Mouse (Mus musculus): ENCODE results near the gene Arl1. TPM values are rescaled to one million over a fixed set of nuclear protein-coding genes. Genes with fewer than 3 reads are reported as not detected.

Gene Arl1
- 157 TPM in 2 replicates for polyA plus RNA-seq (2016; fragmentation: Nextera tagmentation; extraction: Ambion mirVana)

DNA sequence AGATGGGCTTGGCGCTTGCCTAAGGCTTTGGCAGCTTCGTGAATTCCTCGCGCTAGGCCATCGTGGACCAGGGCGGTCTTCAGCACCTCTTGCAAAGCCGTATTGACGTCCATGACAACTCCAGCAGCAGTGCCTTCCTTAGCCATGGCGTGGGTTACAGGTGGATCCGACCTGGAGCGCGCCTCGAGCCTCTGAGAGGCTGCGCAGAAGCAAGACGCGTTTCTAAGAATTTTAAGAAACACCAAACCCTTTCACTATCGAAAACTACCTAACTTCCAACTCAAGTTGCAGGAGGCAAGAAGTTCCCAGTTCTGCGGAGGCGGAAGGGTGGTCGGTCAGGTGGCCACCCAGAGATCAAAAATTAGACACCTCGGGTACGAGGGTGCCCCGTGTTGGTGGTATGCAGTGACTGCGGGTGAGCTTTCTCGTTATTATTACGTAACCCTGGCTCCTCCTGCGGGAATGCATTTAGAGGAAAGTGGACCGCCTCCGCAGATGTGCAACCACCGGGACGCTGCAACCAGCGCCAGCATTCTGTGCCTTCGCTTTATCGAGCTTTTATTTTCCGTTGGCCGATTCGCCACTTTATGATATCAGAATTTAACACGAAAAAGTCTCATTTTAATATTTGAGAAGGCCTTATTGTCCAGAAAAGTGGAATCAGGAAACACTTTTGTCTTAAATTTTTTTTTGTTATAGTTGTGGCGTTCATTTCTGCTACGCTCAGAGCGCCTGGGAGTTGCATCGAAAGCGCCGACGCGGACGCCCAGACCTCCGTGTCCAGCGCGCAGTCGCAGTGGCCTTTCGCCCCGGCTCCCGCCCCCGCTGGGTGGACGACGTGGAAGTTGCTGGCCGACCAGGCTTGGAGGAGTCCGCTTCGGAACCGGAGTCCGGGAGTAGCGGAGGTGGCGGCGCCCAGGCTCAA lies at the start of gene Arl1:
Gene Arl1, plus strand, starts transcription at position 288 of the 925 bp plus-strand sequence.
- H3K36me3 ChIP-seq (replicated peaks) = peaks cover 6% of the 10 kb centered on the region; the same call in 1 of the 2 replicates
- peaks cover 17% of the 10 kb centered on the region for H3K4me1 ChIP-seq
- peak; percentile 90 for DNase-seq (ENCODE audit: extremely low spot score, low spot score)
- peak within 1 kb of the TSS; percentile 96 for H3K4me3 ChIP-seq
- under 1% methylated on average over 65 of the region's 65 CpGs for WGBS
- no peaks in the 10 kb centered on the region for H3K27me3 ChIP-seq (ENCODE audit: poor library complexity, severe bottlenecking)
- no peaks in the 10 kb centered on the region for H3K9me3 ChIP-seq
- peak within 1 kb of the TSS; percentile 92 for H3K27ac ChIP-seq

DNA sequence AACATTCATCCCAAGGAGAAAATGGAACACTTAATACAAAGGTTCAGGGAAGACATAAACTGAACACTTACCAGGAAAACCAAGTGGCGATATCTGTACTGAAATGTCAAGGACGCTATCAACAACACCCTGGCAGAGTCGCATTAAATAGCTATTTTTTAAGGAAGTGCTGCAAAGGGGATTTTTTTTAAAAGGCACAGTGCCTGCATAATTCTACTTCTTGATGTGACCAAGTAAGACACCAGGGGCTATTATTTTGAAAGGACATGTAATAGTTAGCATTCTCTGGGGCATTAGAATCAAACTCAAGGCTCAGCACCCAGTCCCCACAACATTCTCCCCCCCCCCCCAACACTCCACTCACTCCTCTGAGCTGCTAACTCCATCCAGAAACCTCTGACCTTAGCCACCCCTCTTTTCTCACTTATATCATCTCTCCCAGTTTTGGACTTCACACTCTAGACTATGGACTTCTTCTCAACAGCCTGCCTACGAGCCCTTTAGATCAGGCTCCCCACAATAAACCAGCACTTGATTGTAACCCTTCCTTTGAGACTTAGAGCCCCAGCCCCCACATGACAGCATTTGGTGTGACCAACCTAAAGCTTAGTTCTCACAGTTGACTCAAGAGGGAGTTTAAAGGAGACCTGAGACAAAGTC lies 47.6 kb upstream of the Arl1 start:
- Histone ChIP-seq H3K27me3 (ENCODE audit: poor library complexity, severe bottlenecking) (no peaks in the 10 kb centered on the region), H3K4me3 (no peak overlapping the region), H3K9me3 (no peaks in the 10 kb centered on the region), H3K27ac (no peak overlapping the region), H3K36me3 (replicated peaks) (no peaks in the 10 kb centered on the region), H3K4me1 (no peaks in the 10 kb centered on the region)
- WGBS = 88% methylated on average over 4 of the region's 4 CpGs
- no peak for DNase-seq (ENCODE audit: extremely low spot score, low spot score)

DNA sequence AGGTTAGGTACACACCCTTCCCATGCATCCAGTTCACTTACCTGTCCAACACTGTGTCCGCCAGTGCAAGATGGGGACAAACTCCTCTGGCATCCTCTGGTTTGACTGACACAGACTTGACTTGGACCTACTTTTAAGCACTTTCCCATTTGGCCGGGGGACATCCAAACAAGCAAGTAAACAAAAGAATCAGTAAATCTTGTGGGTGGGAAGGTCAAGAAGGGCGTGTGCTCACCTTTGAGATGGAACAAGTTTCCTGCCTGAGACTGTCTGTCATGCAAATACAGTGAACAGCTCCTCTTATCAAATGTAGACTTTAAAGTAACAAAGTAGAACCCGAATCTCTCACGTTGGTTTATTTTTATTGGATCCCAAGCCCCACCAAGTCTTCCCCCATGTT lies 45.7 kb upstream of the Arl1 start, which contains the start of gene Spic:
Gene Spic, minus strand, starts transcription at position 91 of the 400 bp plus-strand sequence.
- no peak within 1 kb of the TSS for H3K27ac ChIP-seq
- no peak for DNase-seq (ENCODE audit: extremely low spot score, low spot score)
- H3K36me3 ChIP-seq (replicated peaks) = no peaks in the 10 kb centered on the region
- H3K4me1 ChIP-seq = no peaks in the 10 kb centered on the region
- no peaks in the 10 kb centered on the region for H3K9me3 ChIP-seq
- no peaks in the 10 kb centered on the region for H3K27me3 ChIP-seq (ENCODE audit: poor library complexity, severe bottlenecking)
- no peak within 1 kb of the TSS for H3K4me3 ChIP-seq
- 77% methylated on average over 5 of the region's 5 CpGs for WGBS

DNA sequence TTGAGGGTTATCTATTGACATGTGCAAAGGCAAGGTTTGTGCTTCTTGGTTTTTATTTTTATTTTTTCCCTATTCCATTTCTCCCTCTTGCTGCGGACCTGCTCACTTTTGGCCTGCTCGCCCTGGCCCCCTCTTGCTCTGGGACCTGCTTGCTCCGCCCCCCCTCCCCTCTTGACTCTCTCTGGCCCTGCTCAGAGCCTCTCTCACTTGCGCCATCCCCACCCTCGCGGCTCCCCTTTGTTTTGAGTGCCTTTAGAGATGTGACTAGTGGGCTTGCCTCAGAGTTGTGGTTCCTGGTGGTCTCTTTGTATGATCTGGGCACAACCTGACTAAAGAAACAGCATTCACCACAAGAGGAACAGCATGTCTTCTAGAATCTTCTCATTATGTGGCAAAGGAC lies 29.7 kb upstream of the Arl1 start:
- no peaks in the 10 kb centered on the region for H3K4me1 ChIP-seq
- H3K9me3 ChIP-seq = peaks cover 7% of the 10 kb centered on the region; the same call in 1 of the 2 replicates
- H3K4me3 ChIP-seq = no peak overlapping the region
- 73% methylated on average over 6 of the region's 6 CpGs for WGBS
- DNase-seq (ENCODE audit: extremely low spot score, low spot score) = no peak
- H3K27me3 ChIP-seq (ENCODE audit: poor library complexity, severe bottlenecking) = no peaks in the 10 kb centered on the region
- H3K36me3 ChIP-seq (replicated peaks) = no peaks in the 10 kb centered on the region
- no peak overlapping the region for H3K27ac ChIP-seq

DNA sequence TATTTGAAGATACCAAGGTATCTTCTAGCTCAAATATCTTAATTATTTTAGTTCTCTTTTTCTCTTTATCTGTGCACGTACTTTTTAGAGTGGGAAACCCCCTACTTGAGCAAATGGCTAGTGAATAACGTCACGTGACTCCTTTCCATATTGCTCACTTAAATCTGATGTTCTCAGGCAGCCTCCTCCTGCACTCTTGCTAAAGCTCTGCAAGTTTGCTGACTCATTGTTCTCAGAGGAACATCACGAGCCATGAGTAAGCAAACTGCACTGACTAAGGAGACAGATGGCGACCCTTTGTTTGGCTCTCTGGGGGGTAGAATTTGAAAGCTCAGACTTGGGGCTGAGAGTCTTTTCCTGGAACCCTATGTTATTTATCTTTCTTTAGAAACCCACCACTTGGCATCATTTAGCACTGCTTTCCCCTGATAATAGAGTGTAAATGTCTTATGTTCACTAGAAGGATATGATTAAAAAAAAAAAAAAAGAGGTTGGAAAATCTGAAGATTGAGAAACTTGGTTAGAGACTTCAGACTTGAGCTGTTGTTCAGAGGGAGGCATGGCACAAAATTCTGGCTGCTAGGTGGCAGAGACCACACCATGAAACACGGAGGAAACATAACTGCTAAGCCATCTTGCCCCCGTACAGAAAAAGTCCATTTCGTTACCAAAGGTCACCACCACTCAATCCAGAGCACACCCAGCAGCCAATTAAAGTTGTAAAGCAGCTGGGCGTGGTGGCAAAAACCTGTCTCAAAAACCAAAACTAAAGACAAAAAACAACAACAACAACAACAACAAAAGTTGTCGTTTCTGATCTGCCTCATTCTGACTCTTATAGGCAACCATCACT lies 21.8 kb upstream of the Arl1 start:
- peaks cover 4% of the 10 kb centered on the region; the same call in 1 of the 2 replicates for H3K9me3 ChIP-seq
- no peaks in the 10 kb centered on the region for H3K4me1 ChIP-seq
- no peaks in the 10 kb centered on the region for H3K27me3 ChIP-seq (ENCODE audit: poor library complexity, severe bottlenecking)
- no peak overlapping the region for H3K4me3 ChIP-seq
- WGBS = 66% methylated on average over 10 of the region's 10 CpGs
- no peaks in the 10 kb centered on the region for H3K36me3 ChIP-seq (replicated peaks)
- DNase-seq (ENCODE audit: extremely low spot score, low spot score) = no peak
- no peak overlapping the region for H3K27ac ChIP-seq

DNA sequence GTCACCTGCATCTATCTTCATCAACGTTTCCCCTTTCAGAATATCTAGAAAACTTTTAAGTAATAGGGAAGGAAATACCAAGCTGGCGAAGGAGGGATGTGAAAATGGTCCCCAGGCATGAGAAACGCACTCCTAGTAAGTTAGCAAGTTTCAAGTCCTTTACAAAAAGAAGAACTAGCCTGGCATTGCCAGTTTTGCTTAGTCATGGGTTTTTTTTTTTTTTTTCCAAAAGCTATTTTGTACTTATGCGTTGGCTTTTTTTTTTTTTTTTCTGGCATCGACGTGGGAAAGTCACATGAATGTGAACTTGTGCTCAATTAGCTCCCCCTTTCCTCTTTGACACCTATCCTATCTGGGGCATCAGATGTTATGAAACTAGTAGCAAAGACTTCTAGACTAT lies 18.3 kb upstream of the Arl1 start:
- H3K9me3 ChIP-seq = no peaks in the 10 kb centered on the region
- no peak for DNase-seq (ENCODE audit: extremely low spot score, low spot score)
- no peak overlapping the region for H3K27ac ChIP-seq
- 89% methylated on average over 6 of the region's 6 CpGs for WGBS
- H3K27me3 ChIP-seq (ENCODE audit: poor library complexity, severe bottlenecking) = no peaks in the 10 kb centered on the region
- peaks cover 8% of the 10 kb centered on the region for H3K4me1 ChIP-seq
- no peaks in the 10 kb centered on the region for H3K36me3 ChIP-seq (replicated peaks)
- no peak overlapping the region for H3K4me3 ChIP-seq

DNA sequence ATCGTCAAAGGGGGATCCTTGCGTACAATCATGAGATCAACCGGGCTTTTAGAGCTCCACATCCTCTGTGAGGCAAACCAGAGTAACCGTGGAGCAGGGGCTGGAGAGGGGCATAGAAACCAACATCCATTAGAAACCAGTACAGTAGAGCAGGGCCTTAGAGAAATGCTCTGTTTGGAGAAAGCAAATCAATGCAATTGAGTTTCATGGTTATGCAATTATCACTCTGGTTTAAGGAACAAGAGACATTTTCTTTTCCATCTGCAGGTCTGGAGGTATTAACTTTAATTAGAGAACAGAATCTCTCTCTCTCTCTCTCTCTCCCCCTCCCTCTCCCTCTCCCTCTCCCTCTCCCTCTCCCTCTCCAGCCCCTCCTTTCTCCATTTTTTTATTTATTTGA lies 15.9 kb upstream of the Arl1 start:
- no peak for DNase-seq (ENCODE audit: extremely low spot score, low spot score)
- 88% methylated on average over 4 of the region's 4 CpGs for WGBS
- Histone ChIP-seq H3K9me3 (no peaks in the 10 kb centered on the region), H3K4me3 (no peak overlapping the region), H3K36me3 (replicated peaks) (no peaks in the 10 kb centered on the region), H3K27ac (no peak overlapping the region), H3K4me1 (peaks cover 8% of the 10 kb centered on the region), H3K27me3 (ENCODE audit: poor library complexity, severe bottlenecking) (no peaks in the 10 kb centered on the region)

DNA sequence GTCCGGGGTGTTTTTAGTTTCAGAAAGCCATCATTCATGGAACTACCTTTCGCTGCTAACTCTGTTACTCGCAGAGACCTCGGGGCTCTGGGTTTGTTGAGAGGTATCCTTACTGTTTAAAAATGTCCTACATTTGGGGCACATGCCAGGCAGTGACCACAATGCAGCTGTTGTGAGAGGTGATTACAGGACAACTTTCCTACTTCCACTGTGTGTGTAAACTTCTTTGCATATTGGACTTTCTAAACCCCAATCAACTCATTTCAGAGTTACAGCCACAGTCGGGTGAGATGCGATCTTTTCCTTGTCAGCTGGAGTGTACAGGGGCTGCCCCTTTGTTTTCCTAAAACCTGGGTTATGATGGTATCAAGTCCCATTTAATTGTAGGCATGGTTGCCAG lies 15.0 kb upstream of the Arl1 start:
- Histone ChIP-seq H3K4me1 (peaks cover 8% of the 10 kb centered on the region), H3K27ac (no peak overlapping the region), H3K9me3 (no peaks in the 10 kb centered on the region), H3K4me3 (no peak overlapping the region), H3K27me3 (ENCODE audit: poor library complexity, severe bottlenecking) (no peaks in the 10 kb centered on the region), H3K36me3 (replicated peaks) (no peaks in the 10 kb centered on the region)
- DNase-seq (ENCODE audit: extremely low spot score, low spot score) = no peak
- 82% methylated on average over 6 of the region's 6 CpGs for WGBS

DNA sequence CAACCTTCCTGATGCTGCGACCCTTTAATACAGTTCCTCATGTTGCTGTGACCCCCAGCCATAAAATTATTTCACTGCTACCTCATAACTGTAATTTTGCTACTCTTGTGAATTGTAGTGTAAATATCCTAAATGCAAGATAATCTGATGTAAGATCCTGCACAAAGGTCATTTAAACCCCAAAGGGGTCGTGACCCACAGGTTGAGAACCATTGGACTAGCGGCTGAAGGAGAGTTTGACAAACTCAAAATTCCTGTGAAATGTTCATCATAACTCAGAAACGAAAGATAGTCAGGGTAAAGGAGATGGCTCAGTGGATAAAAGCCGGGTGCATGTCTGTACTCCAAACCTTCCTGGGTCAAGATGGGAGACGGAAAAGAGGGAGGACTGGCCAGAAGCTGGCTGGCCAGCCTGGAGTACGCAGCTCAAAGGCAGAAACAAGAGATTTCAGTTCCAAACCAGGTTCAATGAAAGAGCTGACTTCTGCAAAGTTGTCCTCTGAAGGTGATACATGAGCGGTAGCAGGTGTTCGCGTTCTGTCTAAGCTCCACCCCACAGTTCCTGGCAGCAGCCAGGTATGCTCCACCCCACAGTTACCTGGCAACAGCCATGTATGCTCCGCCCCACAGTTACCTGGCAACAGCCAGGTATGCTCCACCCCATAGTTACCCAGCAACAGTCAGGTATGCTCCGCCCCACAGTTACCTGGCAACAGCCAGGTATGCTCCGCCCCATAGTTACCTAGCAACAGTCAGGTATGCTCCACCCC lies 13.5 kb upstream of the Arl1 start:
- Histone ChIP-seq H3K4me1 (peaks cover 8% of the 10 kb centered on the region), H3K4me3 (no peak overlapping the region), H3K36me3 (replicated peaks) (no peaks in the 10 kb centered on the region), H3K27ac (no peak overlapping the region), H3K27me3 (ENCODE audit: poor library complexity, severe bottlenecking) (no peaks in the 10 kb centered on the region), H3K9me3 (no peaks in the 10 kb centered on the region)
- no peak for DNase-seq (ENCODE audit: extremely low spot score, low spot score)
- WGBS = 55% methylated on average over 13 of the region's 13 CpGs

DNA sequence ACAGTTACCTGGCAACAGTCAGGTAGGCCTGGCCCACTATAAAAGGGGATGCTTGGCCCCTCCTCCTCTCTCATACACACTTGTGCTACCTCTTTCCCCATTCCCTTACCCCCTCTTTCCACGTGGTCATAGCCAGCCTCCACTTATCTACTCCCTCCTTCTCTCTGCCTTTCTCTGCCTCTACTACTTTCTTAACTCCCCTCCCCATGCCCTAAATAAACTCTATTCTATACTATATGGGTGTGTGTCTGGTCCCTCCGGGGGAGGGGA lies 13.0 kb upstream of the Arl1 start:
- 41% methylated on average over 2 of the region's 2 CpGs for WGBS
- H3K4me3 ChIP-seq = no peak overlapping the region
- no peak for DNase-seq (ENCODE audit: extremely low spot score, low spot score)
- no peaks in the 10 kb centered on the region for H3K9me3 ChIP-seq
- no peaks in the 10 kb centered on the region for H3K27me3 ChIP-seq (ENCODE audit: poor library complexity, severe bottlenecking)
- no peaks in the 10 kb centered on the region for H3K36me3 ChIP-seq (replicated peaks)
- no peak overlapping the region for H3K27ac ChIP-seq
- H3K4me1 ChIP-seq = peaks cover 8% of the 10 kb centered on the region

DNA sequence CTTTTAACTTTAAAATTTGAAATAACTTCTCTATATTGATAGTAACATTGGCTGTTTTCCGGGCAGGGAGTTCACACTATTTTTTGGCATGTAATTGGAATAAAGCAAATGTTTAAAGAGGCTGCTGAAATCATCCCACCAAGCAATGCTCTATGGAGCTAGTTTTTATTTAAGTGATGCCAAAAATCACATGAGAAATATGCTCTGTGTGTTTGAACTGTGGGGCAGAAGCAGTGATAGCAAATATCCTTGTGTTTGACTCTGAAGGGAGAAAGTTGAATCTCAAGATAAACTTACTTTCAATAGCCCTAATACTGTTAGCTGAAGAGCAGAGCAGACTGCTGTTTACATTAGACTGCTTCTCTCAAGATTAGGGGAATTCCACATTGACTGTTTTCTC lies 11.0 kb upstream of the Arl1 start:
- no peak for DNase-seq (ENCODE audit: extremely low spot score, low spot score)
- Histone ChIP-seq H3K4me1 (peaks cover 8% of the 10 kb centered on the region), H3K4me3 (no peak overlapping the region), H3K9me3 (no peaks in the 10 kb centered on the region), H3K27ac (no peak overlapping the region), H3K27me3 (ENCODE audit: poor library complexity, severe bottlenecking) (no peaks in the 10 kb centered on the region), H3K36me3 (replicated peaks) (no peaks in the 10 kb centered on the region)
- WGBS = 100% methylated on average over 1 of the region's 1 CpGs

DNA sequence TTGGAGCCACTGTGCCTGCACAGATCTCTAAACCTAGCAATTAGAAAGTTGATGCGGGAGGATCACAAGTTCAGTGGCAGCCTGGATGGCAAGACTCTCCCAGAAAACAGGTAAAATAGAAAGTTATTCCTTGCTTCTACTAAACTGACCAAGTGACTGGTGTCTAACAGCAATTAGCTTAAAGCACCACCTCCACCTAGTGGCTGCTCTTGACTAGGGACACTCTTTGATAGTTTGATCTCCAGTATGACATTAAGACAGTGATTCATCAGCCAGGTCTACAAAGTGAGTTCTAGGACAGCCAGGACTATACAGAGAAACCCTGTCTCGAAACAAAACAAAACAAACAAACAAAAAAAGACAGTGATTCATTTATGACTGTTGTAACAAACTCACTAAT lies 5.3 kb upstream of the Arl1 start:
- Histone ChIP-seq H3K4me1 (peaks cover 3% of the 10 kb centered on the region), H3K9me3 (no peaks in the 10 kb centered on the region), H3K4me3 (no peak overlapping the region), H3K27ac (no peak overlapping the region), H3K36me3 (replicated peaks) (no peaks in the 10 kb centered on the region), H3K27me3 (ENCODE audit: poor library complexity, severe bottlenecking) (no peaks in the 10 kb centered on the region)
- no peak for DNase-seq (ENCODE audit: extremely low spot score, low spot score)
- 66% methylated on average over 2 of the region's 2 CpGs for whole genome bisulfite sequencing

Data from forebrain, embryonic 10.5 days (tissue).